Mouse (Mus musculus) stomach, embryonic 15.5 days (tissue): ENCODE measurements around the gene Tm4sf19. TPM values are rescaled to one million over a fixed set of nuclear protein-coding genes. Genes with fewer than 3 reads are reported as not detected.
A peak's percentile ranks its signal among the peaks of the same experiment; 100 is the strongest.

ENCODE experiments used
- ATAC-seq: fragments of 200-750 bp; cut with Nextera tagmentation; 2 replicates; pipeline ENCODE4 v1.8.0; 2017; ENCODE audit warnings: low read depth, moderate number of reproducible peaks, moderate TSS enrichment; ENCODE audit not compliant: insufficient read depth, low FRiP score
- H3K27ac ChIP-seq: fragments of 300-500 bp; sonication (generic); 2 replicates; pipeline ENCODE4 v1.5.1; 2015; ENCODE audit warnings: mild to moderate bottlenecking, inconsistent platforms
- H3K27me3 ChIP-seq: fragments of 300-500 bp; sonication (generic); replicated peaks from 2 replicates; pipeline ENCODE4 v1.6.1; 2015; ENCODE audit warnings: inconsistent platforms
- H3K36me3 ChIP-seq: fragments of 300-500 bp; sonication (generic); 2 replicates; pipeline ENCODE4 v1.6.1; 2015; ENCODE audit warnings: inconsistent platforms
- H3K4me1 ChIP-seq: fragments of 300-500 bp; sonication (generic); 2 replicates; pipeline ENCODE4 v1.6.1; 2015; ENCODE audit warnings: inconsistent platforms
- H3K4me2 ChIP-seq: fragments of 300-500 bp; sonication (generic); 2 replicates; pipeline ENCODE4 v1.6.1; 2015; ENCODE audit warnings: mild to moderate bottlenecking, inconsistent platforms
- H3K4me3 ChIP-seq: fragments of 300-500 bp; sonication (generic); replicated peaks from 2 replicates; pipeline ENCODE4 v1.5.1; 2015; ENCODE audit warnings: inconsistent platforms
- H3K9ac ChIP-seq: fragments of 300-500 bp; sonication (generic); 2 replicates; pipeline ENCODE4 v1.6.1; 2015; ENCODE audit warnings: inconsistent platforms
- H3K9me3 ChIP-seq: fragments of 300-500 bp; sonication (generic); 2 replicates; pipeline ENCODE4 v1.6.1; 2016; ENCODE audit warnings: inconsistent platforms
- WGBS: fragments of 180-500 bp; shearing (Covaris S2); methylation state at CpG from one replicate; pipeline ENCODE4 v1.1.7; 2015; 5-methylcytosine and 5-hydroxymethylcytosine counted together
- polyA plus RNA-seq: library from polyadenylated mRNA; unstranded; fragments of >200 nt; fragmentation: Nextera tagmentation; extraction: Ambion mirVana; gene quantifications from 2 replicates; pipeline ENCODE4 v1.2.1, GENCODE M21; 2015

Tm4sf19 gene
- polyA plus RNA-seq, 1 experiment from 2014 or later: not detected

DNA sequence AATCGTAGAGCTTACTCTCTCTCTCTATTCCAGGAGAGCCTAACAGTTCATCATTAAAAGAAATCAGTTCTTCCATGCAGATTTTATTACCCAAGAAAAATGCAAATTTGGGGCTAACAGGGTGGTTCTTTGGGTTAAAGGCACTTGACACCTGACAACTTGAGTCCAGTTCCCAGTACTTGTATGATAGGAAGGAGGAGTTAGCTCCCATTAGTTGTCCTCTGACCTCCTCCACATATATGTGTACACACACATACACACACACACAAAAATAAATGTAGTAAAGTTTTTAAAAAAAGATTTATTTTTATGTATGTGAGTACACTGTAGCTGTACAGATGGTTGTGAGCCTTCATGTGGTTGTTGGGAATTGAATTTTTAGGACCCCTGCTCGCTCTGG is 49.8 kb downstream of the Tm4sf19 start:
- Histone ChIP-seq H3K36me3 (no peaks in the 10 kb centered on the region), H3K9ac (no peak overlapping the region), H3K27me3 (no peaks in the 10 kb centered on the region), H3K9me3 (no peaks in the 10 kb centered on the region), H3K4me1 (no peaks in the 10 kb centered on the region), H3K4me3 (no peak overlapping the region), H3K4me2 (no peak overlapping the region), H3K27ac (peak overlapping the region; percentile 33; the same call in 1 of the 2 replicates)
- WGBS: 98% methylated on average over 2 of the region's 2 CpGs
- ATAC-seq: no peak

DNA sequence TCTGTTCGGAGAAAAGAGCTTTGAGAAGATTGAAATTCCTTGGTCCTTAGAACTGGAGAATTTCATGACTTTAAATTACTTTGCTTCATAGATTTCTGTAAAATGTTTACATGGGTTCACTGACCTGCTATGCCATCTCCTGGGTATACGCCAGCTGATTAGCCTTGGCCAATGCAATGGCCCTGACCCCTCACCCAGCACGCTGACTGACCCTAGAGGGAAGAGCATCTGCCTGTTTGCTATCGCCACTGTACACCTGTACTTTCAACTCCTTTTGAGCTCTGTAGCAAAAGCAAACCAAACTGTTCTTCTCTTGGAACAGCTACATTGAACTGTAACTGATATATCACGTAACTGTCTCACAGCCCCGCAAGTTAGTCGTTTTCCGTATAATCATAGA is 52.8 kb downstream of the Tm4sf19 start:
- WGBS: 90% methylated on average over 8 of the region's 8 CpGs
- no peaks in the 10 kb centered on the region for H3K9me3 ChIP-seq

DNA sequence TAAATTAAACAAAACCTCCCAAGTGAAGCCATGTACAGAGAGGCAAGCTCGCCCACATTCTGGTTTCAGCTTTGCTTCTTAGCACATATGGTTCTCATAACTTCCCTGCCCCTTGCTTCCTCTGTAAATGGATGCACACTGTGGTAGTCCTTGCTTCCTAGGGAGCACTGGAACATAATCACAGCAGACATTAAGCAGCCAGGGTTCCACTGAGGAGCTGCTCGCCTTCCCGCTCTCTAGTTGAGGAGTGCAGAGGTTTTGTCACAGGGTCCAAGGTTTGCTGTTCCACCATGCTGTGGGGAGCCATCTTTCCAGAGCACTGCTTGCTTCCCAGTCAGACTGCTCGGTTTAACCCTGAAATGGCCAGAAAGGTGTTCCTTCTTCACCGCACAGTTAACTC is 54.3 kb downstream of the Tm4sf19 start:
- H3K9ac ChIP-seq: no peak overlapping the region
- H3K4me1 ChIP-seq: no peaks in the 10 kb centered on the region
- no peaks in the 10 kb centered on the region for H3K36me3 ChIP-seq
- H3K27ac ChIP-seq: no peak overlapping the region
- H3K9me3 ChIP-seq: no peaks in the 10 kb centered on the region
- no peaks in the 10 kb centered on the region for H3K27me3 ChIP-seq
- no peak for ATAC-seq
- WGBS: 92% methylated on average over 5 of the region's 5 CpGs
- no peak overlapping the region for H3K4me2 ChIP-seq
- no peak overlapping the region for H3K4me3 ChIP-seq

More for the DNA sequence above, 52.8 kb downstream of the Tm4sf19 start:
- H3K4me2 ChIP-seq: no peak overlapping the region
- H3K36me3 ChIP-seq: no peaks in the 10 kb centered on the region
- no peak for ATAC-seq
- no peak overlapping the region for H3K4me3 ChIP-seq
- H3K9ac ChIP-seq: no peak overlapping the region
- H3K4me1 ChIP-seq: no peaks in the 10 kb centered on the region
- H3K27ac ChIP-seq: no peak overlapping the region
- no peaks in the 10 kb centered on the region for H3K27me3 ChIP-seq

DNA sequence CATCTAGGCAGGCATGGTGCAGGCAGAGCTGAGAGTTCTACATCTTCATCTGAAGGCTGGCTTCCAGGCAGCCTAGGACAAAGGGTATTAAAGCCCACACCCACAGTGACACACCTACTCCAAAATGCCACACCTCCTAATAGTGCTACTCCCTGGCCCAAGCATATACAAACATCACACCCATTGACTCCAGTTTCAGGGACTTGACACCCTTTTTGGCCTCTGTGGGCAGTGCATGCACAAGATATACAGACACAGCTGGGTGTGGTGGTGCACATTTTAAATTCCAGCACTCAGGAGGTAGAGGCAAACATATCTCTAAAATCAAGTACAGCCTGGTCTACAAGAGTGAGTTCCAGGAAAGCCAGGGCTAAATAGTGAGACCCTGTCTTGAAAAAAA is 55.8 kb downstream of the Tm4sf19 start:
- H3K9ac ChIP-seq: no peak overlapping the region
- no peak overlapping the region for H3K27ac ChIP-seq
- no peaks in the 10 kb centered on the region for H3K4me1 ChIP-seq
- H3K36me3 ChIP-seq: no peaks in the 10 kb centered on the region
- no peak for ATAC-seq
- no peaks in the 10 kb centered on the region for H3K9me3 ChIP-seq
- H3K27me3 ChIP-seq: no peaks in the 10 kb centered on the region
- no peak overlapping the region for H3K4me3 ChIP-seq
- H3K4me2 ChIP-seq: no peak overlapping the region

DNA sequence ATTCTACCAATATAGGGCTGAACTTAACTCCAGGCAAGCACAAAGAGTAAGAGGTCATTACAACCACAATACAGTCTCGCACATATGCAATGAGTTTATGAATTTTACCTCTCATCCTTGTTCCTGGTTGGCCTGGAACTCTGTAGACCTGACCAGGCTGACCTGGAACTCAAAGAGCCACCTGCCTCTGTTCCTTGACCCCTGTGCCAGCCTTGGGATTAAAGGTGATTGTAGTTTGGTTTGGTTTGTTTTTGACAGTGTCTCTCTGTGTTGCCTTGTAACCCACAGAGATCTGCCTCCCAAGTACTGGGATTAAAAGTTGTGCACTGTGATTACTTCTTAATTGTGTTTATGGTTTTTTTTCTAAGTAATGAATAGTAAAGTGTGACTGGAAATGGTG is 56.5 kb downstream of the Tm4sf19 start:
- Histone ChIP-seq H3K9me3 (no peaks in the 10 kb centered on the region), H3K9ac (no peak overlapping the region), H3K4me3 (no peak overlapping the region), H3K36me3 (no peaks in the 10 kb centered on the region), H3K27me3 (no peaks in the 10 kb centered on the region), H3K27ac (no peak overlapping the region), H3K4me2 (no peak overlapping the region), H3K4me1 (no peaks in the 10 kb centered on the region)
- 87% methylated on average over 1 of the region's 1 CpGs for WGBS
- ATAC-seq: no peak

Other genes starting within 250 kb of the Tm4sf19 start
- 16.3 and 19.5 TPM in 2 replicates for gene Nrros, start 234.9 kb upstream of the Tm4sf19 start, polyA plus RNA-seq
- gene Bex6, start 220.7 kb upstream of the Tm4sf19 start, polyA plus RNA-seq: 0.30 and 0.33 TPM in 2 replicates
- gene Fbxo45, start 153.3 kb upstream of the Tm4sf19 start, polyA plus RNA-seq: 12.2 and 14.1 TPM in 2 replicates
- 18.3 and 21.3 TPM in 2 replicates for gene Wdr53, start 153.3 kb upstream of the Tm4sf19 start, polyA plus RNA-seq
- gene Smco1, start 129.0 kb upstream of the Tm4sf19 start, polyA plus RNA-seq: 0.09 TPM in 1 of 2 replicates, not detected in the other
- gene Rnf168, start 123.0 kb upstream of the Tm4sf19 start, polyA plus RNA-seq: 32.6 and 33.6 TPM in 2 replicates
- 20.6 and 22.3 TPM in 2 replicates for gene Ubxn7, start 68.2 kb upstream of the Tm4sf19 start, polyA plus RNA-seq
- 27.4 and 27.5 TPM in 2 replicates for gene Tctex1d2, start 19.2 kb downstream of the Tm4sf19 start, polyA plus RNA-seq
- 39.4 and 42.7 TPM in 2 replicates for gene Pcyt1a, start 30.4 kb downstream of the Tm4sf19 start, polyA plus RNA-seq
- 17.7 and 25.2 TPM in 2 replicates for gene Slc51a, start 87.4 kb downstream of the Tm4sf19 start, polyA plus RNA-seq
- 0.21 and 0.22 TPM in 2 replicates for gene Zdhhc19, start 95.8 kb downstream of the Tm4sf19 start, polyA plus RNA-seq
- 68.8 and 74.5 TPM in 2 replicates for gene Tfrc, start 208.4 kb downstream of the Tm4sf19 start, polyA plus RNA-seq
- 12.0 and 14.9 TPM in 2 replicates for gene Tnk2, start 243.4 kb downstream of the Tm4sf19 start, polyA plus RNA-seq